Mouse (Mus musculus) CD4-positive helper T cell, adult 2 months (primary cell): ENCODE results near the gene Nlrx1.

Experiments used
- DNase-seq: peaks from one replicate; pipeline ENCODE4 v3.0.0-alpha.2; 2012; ENCODE audit warnings: low read depth, missing footprints, low spot score

Gene Nlrx1

DNA sequence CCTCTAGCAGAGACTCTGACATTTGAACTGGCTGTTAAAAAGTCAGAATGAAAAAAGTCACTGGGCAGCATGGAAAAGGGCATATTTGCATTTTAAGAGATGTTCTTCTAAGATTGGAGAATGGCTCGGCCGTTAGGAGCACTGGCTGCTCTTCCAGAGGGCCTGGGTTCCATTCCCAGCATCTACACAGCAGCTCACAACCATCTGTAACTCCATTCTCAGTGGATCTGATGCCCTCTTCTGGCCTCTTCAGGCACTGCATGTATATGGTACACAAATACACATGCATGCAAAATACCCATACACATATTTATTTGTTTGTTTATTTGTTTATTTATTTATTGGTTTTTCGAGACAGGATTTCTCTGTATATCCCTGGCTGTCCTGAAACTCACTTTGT is 678 bp upstream of the Nlrx1 start:
- DNase-seq, result peak; percentile 71

DNA sequence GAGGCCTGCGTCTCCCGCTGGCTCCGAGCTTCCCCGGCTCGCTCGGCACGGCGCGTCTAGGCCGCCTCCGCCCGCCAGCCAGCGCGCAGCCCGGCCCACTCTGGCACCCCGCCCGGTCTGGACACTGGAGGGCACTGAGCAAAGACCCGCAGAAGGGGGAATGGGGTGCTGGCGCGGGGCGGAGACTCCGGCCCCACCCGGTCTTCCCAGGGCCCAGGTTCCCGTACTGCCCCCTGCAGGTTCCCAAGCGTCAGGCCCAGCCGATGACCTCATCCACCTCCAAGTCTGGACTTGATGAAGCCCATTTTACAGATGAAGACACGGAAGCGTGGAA is 405 bp downstream of the Nlrx1 start:
- peak; percentile 90 for DNase-seq

DNA sequence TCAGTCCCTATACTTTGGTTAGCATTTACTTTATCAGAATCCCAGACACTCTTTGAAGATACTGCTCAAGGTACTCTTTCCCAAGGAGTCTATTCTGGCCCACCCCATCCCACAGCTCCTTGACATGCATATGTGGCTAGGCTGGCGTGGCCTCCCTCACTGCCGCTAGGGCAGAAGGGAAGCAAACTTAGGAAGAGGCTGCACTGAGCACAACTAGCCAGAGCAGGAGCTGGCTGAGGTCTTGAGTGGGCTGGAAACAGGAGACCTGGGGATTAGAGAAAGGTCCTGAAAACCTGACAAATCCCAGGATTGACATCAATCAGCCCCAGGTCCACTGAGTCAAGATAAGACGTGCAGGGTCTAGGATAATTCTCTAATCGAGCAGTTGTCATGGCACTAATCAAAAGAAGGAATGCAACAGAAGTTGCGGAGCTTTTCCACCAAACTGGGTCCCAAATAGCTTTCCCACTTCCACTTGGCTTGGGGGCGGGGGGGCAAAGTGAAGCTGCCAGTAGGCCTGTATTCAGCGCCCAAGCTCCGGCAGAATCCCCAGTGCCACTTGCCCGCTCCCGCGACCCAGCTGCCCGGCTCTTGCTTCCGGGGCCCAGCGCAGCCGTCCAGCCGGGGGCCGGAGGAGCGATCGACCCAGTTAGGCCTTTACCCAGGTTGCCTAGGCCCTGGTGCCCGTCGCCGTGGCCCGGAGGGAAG is 926 bp downstream of the Nlrx1 start:
- peak; percentile 6 for DNase-seq

DNA sequence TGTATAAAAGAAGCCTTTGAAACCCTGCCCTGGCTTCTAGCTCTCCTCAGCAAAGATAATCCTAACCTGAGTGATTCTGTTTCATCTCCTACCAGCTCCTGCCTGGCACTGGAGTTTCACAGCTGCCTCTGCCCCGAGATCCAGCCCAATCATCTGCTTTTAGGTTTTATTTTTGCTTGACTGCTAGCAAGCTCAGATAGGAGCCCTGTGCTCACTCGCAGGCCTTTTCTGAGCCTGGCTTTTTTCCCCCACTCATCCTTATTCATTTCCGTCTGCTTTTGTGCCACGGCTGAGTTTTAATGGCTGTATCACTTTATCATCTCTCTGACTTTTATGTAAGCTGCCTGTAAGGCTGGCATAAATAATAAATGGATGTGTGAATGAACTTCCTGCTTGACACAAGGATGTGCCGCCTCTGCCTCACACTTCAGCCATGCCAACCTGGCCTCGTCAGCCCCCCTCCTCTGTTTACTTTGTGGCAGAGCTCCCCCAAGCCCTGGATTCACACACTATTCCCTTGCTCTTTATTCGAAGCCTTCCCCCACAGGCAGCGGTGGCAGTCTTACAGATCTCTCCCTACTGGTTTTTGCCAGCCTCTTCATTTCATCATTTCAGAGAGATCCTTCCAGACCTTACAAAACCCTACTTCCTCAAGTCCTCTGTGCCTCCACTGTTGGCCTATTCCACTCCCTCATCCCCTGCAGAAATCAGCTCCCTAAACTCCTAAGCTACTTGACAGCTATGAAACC is 1.7 kb downstream of the Nlrx1 start:
- no peak for DNase-seq

DNA sequence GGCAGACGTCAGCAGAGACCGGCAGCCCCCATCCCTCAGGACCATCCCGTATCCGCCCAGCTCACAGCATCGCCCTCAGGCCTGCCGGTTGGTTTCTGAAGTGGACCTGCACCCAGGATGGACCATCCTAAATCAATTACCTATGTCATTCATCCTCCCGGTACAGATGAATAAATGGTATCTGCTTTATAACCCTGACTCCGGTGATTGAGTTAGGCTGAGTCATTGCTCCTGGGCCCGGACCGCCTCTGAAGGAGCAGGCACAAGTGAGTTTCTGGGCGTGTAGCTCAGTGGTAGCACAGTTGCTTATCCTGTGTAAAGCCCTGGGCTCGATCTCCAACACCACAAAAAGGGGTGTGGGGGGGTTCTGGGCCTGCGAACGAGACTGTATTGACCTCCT is 7.0 kb downstream of the Nlrx1 start:
- no peak for DNase-seq

DNA sequence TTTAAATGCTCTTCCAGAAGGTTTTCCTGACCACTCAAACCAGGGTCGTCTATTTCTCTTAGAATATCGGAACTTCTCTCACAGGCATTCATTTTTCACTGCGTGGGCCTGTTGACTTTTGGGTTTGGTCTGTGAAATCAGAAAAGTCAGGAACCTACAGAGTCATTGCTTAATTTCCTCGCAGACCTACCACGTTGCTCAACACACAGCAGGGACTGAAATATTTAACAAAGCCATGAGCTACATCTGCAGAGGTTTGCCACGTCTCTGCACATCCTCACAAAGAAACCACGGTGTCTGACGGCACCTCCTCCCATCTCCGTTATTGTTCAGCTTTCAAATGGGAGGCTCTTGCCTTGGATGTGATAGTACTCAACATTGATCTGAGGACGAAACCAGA is 9.4 kb downstream of the Nlrx1 start:
- DNase-seq, result no peak

DNA sequence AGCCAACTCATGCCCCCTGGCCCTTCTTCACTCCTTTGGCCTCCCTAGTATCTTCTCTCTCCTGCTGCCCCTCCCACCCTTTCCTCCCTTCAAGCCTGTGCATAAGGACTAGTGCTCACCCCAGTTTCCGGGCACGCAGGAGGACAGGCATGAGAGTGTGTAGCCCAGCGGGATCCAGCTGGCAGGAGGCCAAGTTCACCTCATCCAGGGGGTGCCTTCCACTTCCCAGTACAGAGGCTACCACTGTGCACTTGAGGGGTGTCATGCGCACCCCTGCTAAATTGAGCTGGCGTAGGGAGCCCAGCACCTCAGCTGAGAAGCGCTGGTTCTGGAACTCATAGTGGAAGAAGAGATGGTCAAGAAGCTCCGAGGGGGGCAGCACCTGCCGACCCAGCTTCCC is 12.2 kb downstream of the Nlrx1 start:
- no peak for DNase-seq

DNA sequence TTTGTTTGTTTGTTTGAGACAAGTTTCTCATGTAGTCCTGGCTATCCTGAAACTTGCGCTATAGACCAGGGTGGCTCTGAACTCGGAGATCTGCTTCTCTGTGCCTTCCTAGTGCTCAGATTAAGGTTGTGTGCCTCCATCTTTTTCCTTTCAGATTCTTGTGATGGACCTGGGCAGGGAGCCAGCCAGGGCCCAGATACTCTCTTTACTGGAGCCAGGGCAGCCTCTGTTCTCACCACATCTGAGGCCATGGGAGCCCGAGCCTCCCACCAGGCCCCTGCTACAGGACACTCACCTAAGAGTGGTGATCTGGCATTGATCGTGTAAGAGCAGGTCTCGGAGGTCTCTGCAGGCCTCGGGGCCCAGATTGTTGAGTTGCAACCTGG is 13.3 kb downstream of the Nlrx1 start:
- DNase-seq, result no peak

DNA sequence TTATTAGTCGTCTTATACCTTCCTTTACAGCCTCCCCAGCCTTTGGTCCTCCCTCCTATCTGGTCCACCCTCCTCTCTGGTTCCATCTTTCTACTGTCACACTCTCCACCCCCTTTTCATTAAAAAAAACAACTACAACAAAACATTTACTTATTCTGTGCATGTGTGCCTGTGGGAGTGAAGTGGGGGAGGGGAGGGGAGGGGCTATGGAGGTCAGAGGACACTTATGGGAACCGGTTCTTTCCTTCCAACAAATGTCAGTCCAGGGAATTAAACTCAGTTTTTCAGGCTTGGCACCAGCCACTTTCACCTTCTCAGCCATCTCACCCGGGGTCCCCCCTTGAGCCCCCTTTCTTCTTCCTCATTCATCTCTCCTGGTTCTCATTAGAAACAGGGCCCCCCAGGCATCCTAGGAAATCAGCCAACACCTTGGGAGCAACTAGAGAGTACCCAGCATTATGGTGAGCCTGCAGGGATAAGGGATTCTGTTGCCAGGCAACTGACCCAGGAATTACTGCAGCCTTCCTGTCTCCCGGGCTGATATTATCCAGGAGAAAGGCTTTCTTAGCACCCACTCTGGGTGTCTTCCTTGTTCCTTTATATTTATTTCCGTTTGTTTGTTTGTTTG is 13.8 kb downstream of the Nlrx1 start:
- no peak for DNase-seq

DNA sequence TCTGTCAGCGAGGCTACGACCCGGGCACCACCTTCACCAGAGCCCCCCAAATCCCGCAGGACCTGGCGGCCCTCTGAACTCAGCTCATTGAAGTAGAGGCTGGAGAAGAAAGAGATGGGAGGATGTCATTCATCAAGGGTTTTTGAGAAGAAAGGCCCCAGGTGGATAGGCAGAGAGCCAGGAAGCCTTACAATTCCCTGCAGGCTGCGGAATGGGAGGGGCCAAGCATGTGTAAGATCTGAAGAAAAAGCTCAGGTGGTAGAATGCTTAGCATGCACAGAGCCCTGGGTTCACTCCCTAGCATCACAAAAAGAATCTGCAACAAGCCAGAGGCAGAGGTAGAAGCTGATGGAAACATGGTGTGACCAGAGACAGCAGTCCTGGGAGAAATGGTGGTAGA is 15.0 kb downstream of the Nlrx1 start:
- DNase-seq, result no peak

DNA sequence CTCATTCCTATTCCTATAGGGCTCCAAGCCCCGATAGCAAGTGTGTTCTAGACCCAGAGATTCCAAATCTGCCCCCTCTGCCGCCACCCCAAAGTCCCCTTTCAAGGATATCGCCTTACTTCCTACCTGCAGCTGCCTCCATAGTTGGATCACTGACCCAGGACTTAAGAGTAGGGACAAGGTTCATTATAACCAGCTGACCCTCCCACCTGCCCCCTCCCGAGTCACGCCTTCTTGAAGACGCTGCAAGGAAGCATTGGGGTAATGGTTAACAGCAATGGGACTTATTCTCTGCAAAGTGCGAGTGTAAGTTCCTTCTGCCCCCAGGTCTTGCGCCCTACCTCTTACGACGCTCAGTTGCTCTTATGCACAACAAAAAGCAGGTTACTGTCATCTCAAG is 17.1 kb downstream of the Nlrx1 start, which contains the start of gene Pdzd3:
Gene Pdzd3 (minus strand): TSS at position 158 of the 400 bp plus-strand sequence.
- DNase-seq, result no peak

DNA sequence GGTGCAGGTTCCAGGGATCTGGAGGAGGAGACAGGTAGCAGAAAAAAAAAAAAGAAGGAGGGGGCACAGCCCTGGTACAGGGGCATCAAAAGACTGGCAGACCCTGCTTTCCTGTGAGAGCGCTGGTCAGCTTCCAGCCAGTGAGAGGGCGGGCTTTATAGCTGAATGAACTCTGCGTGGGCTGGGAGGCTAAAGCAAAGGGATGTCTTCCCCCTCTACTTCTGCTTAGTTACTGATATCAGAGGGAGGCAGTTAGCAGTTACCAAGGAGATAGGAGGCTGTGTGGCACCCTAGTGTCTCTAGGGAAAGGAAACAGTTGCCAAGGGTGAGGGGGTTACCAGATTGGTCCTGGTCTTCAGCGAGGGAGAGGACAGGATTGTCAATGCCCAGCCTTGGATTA is 18.0 kb downstream of the Nlrx1 start:
- DNase-seq, result no peak

DNA sequence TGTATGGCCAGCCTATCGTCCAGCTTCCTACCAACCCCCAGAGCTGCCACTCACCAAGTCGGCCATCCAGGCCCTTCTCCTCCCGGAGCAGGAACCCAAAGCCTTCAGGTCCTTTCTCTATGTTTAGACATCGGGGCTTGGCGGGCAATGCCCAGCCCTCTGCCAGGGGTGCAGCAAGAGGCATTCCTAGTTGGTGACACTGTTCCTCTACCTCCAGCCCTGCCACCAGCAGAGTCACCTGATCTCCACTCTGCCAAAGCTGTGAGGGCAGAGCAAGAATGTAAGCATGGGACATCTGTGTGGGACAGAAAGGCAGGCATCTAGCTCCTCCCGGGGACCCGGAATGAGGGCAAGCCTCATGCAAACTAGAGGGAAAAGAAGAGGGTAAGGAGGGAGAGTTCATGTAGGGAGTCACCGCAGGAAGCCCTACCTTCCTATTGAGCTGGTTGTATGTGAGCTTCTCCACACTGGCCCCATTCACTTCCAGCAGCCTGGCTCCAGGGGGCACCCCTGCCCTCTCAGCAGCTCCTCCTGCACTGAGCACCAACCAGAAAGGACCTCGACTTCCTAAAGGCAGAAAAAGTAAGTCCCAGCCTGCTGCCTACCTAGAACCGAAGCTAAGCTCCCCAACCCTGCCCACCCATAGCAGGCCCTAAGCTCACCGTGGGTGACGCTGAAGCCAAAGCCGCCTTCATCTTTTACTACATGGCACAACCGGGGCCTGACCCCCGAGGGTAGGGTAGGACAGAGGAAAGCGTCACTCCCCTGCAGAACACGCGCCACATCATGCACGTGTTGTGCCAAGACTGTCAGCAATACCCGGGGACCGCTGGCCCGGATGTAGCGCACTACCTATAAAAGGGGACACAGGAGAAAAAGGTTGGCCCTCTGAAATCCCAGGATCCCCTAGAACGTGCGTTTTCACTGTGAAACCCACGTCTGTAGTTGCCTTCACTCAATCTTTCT is 18.9 kb downstream of the Nlrx1 start:
- DNase-seq, result peak; percentile 54

DNA sequence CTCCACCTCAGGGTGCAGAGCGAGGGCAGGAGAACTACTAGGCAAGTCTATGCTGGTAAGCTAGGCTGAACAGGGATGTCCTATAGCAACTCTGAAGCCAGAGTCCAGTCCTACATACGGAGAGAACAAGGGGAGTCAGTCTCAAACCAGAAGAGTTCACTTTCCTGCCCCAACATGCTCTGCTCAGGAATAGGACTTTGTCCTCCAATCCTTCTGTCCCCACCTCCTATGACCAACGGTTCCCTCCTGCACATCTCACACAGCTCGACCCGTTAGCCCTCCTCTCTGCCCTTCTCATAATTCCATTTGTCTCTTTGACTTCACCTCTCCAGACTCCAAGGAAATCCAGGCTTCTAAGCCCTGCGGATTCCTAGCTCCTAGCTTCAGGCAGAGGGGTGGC is 20.5 kb downstream of the Nlrx1 start:
- no peak for DNase-seq

DNA sequence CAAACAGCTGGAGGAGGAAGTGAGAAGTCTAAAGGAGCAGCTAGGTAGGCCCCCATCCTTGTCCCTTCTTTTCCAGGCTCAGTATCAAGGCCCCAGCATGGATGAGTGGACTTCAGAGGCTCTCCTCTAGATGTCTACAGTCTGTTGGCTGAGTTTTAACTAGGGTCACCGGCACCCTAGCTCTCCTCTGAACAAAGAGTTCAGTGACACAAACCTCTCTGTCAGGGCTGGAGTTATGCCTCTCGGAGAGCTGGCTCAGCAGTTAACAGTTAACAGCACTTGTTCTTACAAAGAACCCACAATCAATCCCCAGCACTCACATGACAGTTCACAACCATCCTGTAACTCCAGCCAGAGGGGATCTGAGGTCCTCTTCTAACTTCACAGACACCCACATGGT is 24.8 kb downstream of the Nlrx1 start:
- no peak for DNase-seq

DNA sequence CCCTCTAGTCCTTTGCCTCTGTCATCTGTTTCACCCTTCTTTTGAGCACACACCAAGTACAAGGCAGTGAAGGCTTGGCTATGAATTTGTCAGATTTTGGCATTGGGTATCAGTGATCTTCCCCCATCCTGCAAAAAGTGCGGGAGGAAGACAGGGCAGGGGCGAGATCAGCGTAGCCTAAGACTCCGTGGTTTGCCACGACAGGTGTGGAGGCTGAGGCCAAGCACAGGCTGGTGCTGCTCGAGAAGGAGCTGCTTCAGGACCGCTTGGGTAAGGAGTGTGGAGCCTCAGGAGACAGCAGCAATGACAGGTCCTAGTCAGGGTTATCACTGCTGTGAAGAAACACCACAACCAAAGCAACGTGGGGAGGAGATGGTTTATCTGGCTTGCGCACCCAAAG is 27.0 kb downstream of the Nlrx1 start:
- no peak for DNase-seq

DNA sequence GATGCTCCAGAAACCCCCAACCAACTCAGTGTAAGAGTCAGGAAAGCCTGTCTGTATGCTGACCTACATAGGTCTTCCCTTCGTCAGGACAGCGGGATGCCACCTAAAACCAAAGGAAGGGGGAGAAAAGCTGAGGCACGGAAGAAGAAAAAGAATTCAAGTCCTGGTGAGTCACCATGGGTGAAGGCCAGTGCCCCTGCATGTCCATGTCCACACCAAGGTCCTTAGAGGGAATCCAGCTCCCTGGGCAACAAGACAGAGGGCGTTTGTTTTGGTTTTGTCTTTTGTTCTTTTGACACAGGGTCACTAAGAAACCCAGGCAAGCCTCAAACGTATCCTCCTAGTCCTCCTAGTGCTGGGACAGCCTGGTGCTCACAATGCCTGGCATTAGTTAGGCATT is 27.5 kb downstream of the Nlrx1 start:
- DNase-seq, result no peak

DNA sequence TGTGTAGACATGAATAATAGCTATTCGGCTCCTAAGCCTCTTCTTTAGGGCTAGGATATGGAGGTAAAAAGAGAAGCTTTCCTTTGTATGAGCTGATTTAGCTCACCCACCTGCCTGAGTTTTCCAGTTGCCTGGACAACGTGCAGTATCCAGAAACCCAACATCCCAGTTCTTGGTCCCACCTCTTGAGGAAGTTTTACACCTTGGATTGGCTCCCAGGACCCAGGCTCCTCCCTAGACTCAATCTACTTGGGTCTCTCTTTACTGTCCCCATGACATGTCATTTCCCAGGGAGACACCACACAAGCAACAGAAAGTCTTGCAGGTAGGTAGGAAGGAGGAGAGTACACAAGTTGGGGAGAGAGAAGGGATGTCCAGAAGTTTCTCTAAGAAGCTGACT is 28.0 kb downstream of the Nlrx1 start, which contains the start of gene Ccdc153:
Gene Ccdc153 (plus strand): TSS at position 278 of the 400 bp plus-strand sequence.
- DNase-seq, result no peak

DNA sequence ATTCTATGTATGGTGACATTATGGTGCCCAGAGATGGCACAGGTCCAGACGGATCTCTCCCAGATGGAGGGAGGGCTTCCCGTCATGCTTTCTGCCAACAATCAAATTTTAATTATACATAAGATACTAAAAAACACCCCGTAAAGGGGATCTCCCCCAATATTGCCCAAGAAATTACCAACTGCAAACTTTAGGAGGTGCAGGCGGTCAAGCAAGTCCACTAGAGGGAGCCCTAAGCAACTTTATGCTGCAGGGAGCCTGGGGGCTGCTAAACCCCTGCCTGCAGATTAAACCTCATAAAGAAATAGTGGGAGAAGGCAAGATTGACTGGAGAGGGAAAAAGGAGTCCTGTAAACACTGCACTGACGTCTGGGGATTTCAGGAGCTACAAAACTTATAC is 29.0 kb downstream of the Nlrx1 start:
- DNase-seq, result peak; percentile 70

DNA sequence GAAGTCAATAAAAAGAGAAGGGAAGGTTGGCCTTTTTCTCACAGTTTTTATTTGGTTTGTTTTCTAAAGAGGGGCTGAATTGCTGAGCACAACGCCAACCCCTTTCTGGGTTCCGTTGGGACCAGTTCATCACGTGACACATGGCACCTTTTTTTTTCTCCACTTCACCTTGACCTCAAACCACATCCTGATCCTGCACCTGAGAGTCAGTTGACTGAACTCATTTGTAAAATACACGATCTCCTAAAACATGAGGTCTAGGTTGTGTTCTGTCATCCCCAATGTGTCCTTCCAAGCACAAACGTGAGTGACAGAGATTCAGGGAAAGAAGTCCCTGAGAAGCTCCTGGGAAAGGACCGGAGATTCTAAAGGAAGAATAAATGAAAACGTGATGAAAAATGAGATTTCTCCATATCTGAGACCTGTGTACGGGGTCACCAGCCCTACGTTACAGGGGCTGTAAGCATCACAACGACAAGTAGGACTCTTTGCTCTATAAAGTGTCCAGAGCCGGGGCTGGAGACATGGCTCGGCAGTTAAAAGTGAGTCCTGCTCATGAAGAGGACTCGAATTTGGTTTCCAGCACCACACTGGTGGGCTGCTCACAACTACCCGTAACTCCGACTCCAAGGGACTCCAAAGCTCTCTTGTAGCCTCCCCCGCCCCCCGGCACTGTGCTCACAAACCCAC is 29.8 kb downstream of the Nlrx1 start:
- peak; percentile 87 for DNase-seq

DNA sequence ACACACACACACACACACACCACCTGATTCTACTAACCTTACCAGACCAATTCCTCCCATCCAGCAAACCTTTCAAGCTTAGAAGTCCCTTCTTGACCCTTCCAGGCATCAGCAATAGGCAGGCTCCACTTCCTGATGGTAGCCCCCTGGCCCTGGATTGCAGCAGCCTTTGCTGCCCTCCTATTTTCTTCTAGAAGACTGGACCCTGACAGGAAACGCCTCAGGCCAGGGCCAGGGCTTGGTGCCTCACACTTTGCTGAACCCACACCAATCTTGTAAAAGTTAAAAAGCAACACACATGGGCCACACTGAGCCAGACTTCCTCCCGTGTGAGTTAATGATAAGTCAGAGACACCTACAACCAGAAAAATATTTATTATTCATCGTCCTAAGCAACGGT is 31.3 kb downstream of the Nlrx1 start:
- peak; percentile 43 for DNase-seq
